Mouse (Mus musculus): ENCODE results near the gene Map2k2.

Map2k2 gene

GRCm38 (mm10) chr10:81106113-81106721, 502 bp downstream of the Map2k2 start:
- DNase-seq, result peak; percentile 87

GRCm38 (mm10) chr10:81112946-81113345, 7.2 kb downstream of the Map2k2 start:
- DNase-seq, result no peak

- DNase-seq, result no peak
These were observed 13.9 kb downstream of the Map2k2 start for GRCm38 (mm10) chr10:81119625-81120024.

GRCm38 (mm10) chr10:81120650-81121049, 14.9 kb downstream of the Map2k2 start:
- no peak for DNase-seq

- no peak for DNase-seq
These were observed 17.2 kb downstream of the Map2k2 start for GRCm38 (mm10) chr10:81122889-81123288.

GRCm38 (mm10) chr10:81123500-81123899, 17.8 kb downstream of the Map2k2 start:
- DNase-seq, result no peak

GRCm38 (mm10) chr10:81134181-81134587, 28.5 kb downstream of the Map2k2 start:
- DNase-seq, result peak; percentile 86

- DNase-seq, result peak; percentile 61
These were observed 29.4 kb downstream of the Map2k2 start, which contains the start of gene Zbtb7a for GRCm38 (mm10) chr10:81134966-81135681. Zbtb7a (plus strand) TSS chr10:81135220.

GRCm38 (mm10) chr10:81135831-81136705, 30.4 kb downstream of the Map2k2 start:
- DNase-seq, result peak; percentile 74

GRCm38 (mm10) chr10:81136706-81137231, 31.1 kb downstream of the Map2k2 start:
- peak; percentile 92 for DNase-seq

GRCm38 (mm10) chr10:81137252-81138130, 31.8 kb downstream of the Map2k2 start:
- peak; percentile 99 for DNase-seq

- DNase-seq, result peak; percentile 45
These were observed 32.5 kb downstream of the Map2k2 start for GRCm38 (mm10) chr10:81138131-81138782.

- DNase-seq, result no peak
These were observed 33.3 kb downstream of the Map2k2 start for GRCm38 (mm10) chr10:81138821-81139528.

GRCm38 (mm10) chr10:81139529-81139846, 33.8 kb downstream of the Map2k2 start:
- DNase-seq, result no peak

GRCm38 (mm10) chr10:81140005-81140404, 34.3 kb downstream of the Map2k2 start:
- DNase-seq, result no peak

GRCm38 (mm10) chr10:81140717-81141454, 35.2 kb downstream of the Map2k2 start:
- peak; percentile 39 for DNase-seq

- DNase-seq, result no peak
These were observed 35.9 kb downstream of the Map2k2 start for GRCm38 (mm10) chr10:81141455-81142210.

- no peak for DNase-seq
These were observed 36.9 kb downstream of the Map2k2 start for GRCm38 (mm10) chr10:81142551-81142981.

- no peak for DNase-seq
These were observed 37.5 kb downstream of the Map2k2 start for GRCm38 (mm10) chr10:81143157-81143633.
